Mouse (Mus musculus) hindlimb bud, embryonic 11.5 days (tissue): ENCODE measurements around the gene Ptpn13.

Experiments used
- DNase-seq: peaks from one replicate; pipeline ENCODE4 v3.0.0-alpha.2; 2012; ENCODE audit warnings: low read depth, low spot score; ENCODE audit errors: extremely low spot score

The Ptpn13 gene

DNA sequence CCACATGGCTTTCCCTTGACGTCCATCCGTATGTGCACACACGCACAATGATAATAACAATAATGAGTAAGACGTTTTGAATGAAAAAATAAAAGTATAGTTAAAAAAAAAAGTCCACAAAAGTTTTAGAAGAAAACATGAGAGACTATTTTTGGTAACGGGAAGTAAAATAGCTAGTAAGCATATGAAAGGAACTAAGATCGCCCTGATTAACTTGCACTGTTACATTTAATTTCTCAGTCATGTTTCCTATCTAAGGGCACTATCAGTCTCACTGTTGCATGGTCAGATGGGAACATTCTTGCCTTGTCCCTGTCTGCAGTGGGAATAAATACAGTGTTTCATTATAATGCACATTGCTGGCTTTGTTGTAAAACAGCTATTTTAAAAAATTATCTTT is 2.4 kb upstream of the Ptpn13 start:
- DNase-seq = no peak

DNA sequence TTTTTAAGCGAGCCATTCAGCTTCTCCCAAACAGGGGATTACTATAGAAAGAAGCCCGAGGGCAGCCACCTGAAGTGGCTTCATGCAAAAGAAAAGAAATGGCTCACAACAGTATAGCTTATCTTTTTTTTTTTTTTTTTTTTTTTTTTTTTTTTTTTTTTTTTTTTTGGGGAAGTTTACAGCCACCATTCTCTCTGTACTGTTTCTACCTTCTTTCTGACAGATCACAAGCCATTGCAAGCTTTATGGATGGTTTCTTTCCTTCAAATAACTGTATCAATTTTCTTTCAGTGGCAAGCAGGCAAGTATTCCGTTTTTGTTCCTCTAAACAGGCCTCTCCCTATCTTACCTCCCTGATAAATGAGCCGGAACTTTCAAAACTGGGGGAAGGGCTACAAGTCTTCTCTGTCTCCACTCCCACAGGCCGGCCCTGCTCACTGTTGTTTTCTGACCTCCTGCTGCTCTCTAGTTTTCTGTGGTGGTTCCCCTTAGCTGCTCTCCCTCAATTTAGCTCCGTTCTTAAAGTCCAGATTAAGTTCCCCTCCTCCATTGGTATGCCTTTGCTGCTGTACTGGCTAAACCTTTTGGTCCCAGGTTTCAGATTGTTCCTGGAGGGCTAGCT is 1.6 kb upstream of the Ptpn13 start:
- DNase-seq = no peak

DNA sequence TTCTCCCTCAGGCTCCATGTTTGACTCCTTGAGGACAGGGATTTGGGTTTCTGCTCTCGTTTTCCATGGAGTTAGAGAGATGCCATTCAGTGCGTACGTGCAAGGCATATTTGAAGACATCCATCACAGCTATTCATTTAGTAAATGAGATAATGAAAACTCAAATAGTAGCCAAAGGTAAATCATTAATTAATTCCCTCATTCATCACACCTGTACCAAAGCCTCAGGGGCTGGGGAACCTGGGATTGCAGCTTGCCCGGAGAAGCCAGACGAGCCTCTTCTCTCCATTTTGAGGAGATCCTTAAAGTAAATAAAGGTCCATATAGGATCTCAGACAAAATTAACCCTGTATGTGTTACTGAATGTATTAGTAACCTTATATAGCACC is 1.1 kb upstream of the Ptpn13 start:
- no peak for DNase-seq

DNA sequence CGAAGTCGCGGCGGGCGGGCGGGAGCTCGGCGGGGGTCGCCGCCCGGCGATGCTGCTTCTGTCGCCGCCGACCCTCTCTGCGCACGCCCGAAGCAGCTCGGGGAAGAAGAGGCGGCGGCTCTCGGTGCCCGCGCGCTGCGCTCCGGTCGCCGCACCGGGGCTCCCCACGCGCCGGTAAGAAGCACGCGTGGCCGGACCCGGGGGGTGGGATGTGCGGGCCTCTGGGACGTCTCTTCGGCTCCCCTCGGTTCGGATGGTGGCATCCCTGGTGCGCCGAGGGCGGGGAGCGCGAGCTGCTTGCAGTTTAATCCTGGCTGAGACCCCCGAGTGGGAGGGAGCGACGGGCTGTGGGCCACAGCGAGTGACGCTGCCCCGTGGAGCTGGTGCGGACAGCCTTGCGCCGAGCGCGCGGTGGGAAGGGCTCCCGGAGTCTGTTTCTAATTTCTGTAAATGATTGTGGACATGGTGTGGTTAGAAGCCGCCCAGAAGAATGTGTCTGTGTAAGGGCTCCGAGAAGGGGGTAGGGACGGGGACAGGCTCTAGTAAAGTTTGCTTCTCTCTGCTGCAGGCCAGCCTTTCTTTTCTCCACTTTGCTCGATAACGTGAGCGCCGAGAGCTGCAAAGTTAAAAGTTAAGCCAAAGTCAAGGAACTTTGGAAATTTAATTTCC is 505 bp downstream of the Ptpn13 start:
- DNase-seq = no peak

DNA sequence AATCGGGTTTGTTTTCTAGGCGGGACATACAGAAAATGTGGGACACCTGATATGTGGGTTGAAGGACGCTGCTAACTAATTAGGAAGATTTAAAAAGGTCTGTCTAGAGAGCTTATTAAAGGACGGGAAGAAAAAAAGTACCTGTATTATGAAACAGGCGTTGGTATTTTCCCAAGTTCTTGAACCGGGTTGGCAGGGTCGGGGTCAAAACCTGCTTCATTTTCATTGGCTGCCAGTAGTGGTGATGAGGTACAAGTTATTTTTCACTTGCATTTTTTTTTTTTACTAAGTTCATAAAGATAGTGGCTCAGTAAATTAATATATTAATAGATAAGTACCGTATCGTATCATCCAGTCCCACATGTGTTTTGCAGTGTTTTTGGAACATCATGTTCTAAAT is 1.3 kb downstream of the Ptpn13 start:
- no peak for DNase-seq

DNA sequence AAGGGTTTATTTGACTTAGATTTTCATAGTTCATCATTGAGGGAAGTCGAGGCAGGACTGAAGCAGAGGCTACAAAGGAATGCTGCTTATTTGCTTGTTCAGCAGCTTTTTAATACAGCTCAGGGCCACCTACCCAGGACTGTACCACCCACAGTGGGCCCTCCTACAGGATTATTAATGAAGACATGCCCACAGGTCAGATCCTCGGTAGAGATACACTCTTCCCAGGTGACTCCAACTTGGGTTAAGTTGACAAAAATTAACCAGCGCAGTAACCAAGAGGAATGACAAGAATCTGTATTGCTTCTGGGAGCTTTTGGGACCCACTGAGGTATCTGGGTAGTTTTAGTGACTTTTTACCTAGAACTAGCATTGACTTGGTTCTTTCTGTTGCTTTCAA is 6.0 kb downstream of the Ptpn13 start:
- no peak for DNase-seq

DNA sequence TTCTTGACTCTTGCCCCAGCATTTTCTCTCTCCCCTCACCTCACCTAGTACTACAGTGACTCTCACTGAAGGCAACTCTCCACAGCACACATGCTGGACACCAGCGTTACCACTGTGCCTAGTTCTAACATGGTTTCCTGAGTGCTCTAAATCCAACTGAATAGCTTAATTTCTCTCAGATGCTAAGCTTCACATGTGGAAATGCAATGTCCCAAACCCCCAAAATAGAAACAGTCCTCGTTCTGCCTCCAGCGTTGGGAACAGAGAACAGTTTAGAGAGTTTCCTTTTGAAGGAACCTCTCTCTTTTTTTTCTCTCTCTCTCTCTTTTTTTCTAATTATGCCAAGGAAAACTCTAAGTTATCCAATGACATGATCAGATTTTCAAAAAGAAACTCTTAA is 6.5 kb downstream of the Ptpn13 start:
- no peak for DNase-seq

DNA sequence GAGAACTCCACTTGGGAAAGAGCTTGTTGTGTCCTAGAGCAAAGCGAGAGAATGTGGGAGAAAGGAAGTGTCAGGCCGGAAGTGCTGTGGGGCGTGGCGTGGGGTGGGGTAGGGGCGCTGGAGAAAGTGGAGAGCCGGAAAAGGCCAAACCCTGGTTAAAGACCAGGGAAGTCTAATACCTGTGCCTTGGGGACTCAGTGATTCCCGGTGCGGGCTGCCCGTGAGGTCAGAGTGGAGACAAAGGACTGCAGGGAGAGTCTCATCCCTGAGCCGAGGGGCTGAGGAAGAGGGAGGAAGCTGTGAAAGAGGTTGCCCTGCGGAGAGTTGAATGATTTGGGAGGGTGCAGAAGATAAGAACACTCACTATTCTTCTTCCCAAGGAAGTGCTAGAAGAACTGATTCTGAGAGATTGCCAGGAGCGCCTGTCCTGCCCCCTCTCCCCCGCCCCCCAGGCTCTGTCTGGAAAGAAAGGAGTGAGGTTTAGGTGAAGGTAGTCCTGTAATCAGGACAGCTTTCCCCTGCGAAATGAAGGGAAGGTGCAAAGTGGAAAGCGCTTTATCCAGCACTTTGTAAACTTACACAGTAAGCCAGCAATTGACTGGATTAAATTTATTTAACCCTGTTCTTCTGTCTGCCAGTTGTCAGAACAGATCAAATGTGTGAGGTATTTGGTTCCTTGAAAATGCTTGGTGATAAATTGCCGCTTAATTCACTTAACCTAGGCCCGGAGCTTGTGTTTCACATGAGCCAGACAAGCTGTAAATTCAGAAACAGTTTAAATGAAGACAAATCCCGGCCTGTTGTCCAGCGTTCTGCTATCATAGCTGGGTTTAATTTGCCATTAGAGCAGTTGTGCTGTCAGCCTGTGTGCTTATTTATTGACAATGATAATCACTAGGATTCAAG is 11.3 kb downstream of the Ptpn13 start:
- no peak for DNase-seq

DNA sequence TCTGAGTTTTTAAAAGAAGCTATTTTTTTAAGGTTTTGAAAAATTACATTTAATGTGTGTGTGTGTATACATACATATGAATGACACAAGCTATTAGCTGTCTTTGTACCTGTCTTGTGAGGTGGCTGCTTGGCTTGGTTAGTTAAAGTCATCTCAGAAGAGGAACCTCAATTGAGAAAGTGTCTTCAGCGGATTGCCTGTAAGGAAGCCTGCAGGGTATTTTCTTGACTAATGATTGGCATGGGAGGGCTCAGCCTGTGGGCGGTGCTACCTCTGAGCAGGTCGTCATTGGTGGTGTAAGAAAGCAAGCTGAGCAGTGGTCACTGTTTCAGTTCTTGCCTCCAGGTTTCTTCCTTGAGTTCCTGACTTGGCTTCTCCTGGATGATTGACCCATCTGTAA is 12.7 kb downstream of the Ptpn13 start:
- no peak for DNase-seq

DNA sequence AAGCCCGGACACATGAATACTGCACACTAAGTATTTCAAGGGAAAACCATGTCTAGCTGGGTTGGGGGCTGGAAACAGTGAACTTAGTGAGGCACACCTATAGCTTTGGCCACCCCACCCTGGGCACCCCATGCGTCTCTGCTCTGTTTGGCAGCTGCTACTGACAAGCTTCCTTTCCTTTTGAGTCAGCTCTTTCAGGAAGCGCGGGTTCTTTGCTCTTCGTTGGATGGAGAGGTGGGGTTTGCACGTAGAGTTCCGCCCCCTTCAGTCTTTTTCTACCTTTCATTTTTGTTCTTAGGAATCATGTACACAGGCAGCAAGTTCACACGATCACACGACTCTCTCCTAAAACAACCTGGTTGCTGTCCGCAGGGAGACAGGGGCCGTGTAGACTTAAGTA is 14.2 kb downstream of the Ptpn13 start:
- DNase-seq = no peak

DNA sequence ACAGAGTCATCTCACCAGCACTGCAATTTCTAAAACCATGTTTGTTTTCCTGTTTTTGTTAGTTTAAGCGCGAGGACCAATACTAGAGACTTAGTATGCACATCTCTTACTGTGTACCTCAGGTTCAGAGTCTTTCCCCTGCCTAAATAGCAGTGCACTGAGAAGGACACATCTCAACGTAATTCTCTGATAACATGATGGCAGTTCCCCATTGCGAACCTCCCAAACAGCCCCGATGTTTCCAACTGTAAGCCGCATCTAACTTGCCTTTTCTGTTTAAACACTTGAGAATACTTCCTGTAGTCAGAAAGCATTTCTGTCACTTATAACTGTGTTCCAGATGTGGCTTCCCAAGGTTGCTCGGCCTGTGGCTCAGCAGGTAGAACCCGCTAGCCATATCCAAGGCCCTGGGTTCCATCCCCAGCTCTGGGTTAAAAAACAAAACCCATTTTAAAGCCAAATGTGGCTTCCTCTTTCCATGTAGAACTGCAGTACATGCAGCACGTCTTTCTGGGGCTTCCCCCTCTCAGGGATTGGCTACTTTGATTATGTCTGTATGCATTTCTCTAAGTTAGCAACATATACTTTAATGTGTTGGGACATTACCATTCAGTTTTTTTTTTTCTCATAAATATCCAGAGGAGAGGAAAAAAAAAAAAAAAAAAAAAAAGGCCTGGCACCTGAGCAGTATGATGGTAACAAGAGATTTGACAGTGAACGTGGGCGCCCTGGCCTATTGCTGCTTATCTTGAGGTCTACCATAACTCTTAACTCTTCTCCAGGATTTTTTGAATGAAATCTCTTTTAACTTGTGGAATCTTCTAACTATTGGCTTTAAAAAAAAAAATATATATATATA is 15.7 kb downstream of the Ptpn13 start:
- no peak for DNase-seq

DNA sequence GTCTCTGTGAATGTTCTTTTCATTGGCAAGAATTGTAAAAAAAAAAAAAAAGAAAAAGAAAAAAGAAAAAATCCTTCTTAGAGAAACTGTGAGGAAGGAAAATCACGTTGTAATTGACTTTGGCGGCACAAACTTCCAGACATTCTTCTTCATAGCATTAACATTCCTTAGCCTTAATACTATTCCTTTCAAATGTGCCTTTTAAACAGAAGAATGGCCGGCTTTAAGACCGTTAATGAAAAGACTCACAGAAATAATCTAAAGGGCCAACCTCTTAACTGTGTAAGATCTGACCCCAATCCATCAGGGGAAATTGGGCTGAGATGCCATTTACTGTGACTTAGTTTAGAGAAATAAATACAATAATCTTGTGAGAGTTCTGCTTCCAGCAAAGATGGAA is 16.7 kb downstream of the Ptpn13 start:
- DNase-seq = no peak

DNA sequence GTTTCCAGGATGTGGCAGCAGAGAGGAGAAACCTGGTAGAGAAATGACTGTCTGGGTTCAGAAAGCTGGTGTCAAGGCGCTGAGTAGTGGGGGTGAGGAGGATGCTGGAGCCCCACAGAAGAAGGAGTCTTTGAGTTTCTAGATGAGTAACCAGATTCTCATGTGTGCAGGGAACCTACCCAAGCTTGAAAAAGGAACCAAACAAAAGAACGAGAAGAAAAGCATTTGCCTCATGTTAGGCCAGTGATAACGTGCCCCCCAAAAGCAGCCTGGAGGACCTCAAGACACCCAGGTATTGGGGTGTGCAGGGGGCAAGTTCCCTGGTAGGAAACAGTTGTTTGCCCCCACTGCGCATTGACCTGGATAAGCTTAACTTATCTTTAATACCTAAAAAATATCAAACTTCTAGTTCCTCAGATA is 17.3 kb downstream of the Ptpn13 start:
- DNase-seq = no peak

DNA sequence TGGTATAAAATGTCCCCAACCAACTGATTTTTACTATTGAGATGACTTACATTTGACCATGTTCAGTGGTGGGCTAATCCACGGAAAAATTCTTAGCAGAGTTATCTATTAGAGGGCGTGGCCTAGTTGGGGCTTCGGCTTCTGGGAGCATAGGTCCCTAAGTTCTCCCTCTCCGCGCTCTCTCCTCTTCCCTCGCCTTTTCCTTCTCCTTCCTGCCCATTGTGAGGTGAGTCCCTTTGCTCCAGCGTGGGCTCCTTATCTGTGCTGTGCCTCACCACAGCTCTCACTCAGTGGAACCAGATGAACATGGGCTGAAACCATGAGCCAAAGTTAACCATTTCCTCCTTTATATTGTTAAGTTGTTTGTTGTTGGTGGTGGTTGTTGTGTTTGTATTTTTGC is 17.9 kb downstream of the Ptpn13 start:
- DNase-seq = no peak

DNA sequence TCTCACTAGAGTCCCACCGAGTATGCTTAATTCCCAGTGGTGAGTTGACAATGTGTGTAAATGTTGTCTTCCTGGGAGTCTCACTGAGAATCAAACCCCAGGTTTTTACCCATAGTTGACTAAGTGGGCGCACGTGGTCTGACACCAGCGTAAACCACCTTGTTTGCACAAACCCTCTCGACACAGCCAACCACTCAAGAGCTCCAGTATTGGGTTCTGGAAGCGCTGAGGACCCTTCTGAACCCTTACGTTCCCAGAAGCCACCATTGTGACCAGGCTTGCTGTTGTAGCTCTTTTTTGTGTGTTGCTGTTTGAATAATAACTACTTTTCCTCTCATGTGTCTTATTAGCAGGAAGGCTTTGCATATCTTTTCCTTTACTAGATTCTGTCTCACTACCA is 20.4 kb downstream of the Ptpn13 start:
- no peak for DNase-seq

DNA sequence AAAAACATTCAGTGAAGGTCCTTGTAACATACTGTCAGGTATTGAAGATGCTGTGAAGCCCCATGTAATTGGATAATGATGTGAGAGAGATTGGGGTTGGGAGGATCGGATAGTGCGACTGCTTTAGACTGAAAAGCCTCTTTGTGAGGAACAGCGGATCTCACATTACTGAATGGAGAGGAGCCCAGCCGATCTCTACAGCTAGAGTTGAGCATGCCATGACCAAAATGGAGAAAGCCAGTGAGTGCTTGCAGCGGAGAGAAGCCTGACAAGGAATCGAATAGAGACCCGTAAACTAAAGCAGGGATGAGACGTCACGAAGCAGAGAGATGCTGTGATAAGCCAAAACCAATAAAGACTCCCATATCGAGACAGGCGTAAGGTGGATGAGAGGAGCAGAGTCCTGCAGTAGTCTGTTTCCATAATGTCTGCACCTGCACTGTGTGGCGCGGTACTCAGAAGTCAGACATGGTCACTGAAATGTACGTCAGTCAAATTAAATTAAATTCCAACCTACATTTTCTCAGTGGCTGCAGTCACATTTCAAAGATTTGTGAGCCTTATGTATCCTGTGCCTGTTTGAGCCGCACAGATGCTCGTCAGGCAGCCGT is 22.9 kb downstream of the Ptpn13 start:
- no peak for DNase-seq

DNA sequence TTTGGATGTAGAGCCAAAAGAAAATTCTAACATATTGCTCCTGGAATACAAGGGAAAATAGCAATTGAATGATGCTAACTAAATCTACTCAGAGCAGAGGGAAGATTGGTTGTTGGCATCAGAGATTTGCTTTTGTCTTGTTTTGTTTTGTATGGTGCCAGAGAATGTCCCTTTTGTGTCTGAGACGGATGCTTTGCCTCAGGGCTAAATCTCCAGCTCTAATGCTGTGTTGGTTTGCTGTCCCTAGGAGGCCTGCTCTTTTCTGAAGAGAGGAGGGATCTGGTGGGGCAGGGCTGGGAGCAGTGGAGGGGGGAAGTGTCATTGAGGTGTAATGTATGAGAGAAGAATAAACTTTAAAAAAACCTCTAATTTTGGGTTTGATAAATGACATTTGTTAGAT is 23.5 kb downstream of the Ptpn13 start:
- no peak for DNase-seq

DNA sequence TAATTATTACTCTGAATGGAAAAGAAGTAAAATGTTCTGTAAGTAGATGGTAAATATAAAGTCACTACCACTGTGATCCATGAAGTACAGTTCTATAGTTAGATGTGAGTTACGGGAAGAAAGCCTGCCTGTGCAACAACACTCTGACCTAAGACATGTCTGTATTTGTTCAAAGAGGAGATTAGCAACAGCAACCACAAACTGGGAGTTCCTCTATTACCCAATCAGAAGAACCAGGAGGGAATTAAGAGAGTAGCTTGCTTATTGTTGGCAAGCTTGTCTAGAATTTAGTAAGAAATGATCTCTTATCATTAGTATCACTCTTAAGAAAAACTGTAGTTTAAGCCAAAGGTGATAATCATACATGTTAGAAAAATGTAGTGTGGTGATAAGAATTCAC is 25.7 kb downstream of the Ptpn13 start:
- DNase-seq = no peak

DNA sequence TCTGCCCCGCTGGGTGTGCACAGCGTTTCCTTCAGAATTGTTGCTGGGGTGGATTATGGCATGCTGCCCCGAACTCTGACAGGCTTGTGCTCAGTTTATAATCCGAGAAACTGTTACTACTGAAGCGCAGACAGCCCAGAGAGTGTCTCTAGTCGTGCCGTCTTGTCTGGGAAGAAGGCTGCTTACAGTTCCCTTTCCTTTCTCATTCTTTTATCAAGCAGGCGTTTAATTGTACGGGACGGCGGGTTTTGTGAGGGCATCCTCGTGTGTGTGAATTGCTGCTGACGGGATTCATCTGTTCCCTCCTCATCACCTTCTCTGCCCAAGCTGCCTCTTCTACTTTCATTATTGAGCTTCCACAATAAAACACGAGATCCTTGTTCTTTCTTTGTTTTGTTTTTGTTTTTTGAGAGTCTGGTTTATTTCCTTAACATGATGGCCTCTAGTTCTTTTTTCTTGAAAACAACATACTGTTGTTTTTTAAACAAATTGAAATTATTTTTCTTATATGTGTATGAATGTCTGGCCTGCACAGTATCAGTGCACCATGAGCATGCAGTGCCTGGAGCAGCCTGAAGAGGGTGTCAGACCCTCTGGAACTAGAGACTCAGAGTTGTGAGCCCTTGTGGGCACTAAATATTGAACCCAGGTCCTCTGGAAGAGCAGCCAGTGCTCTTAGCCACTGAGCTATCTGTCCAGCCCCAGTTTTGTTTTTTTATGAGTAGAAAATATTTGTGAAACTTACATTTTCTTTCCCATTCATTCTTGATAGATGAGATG is 28.6 kb downstream of the Ptpn13 start:
- DNase-seq = no peak

DNA sequence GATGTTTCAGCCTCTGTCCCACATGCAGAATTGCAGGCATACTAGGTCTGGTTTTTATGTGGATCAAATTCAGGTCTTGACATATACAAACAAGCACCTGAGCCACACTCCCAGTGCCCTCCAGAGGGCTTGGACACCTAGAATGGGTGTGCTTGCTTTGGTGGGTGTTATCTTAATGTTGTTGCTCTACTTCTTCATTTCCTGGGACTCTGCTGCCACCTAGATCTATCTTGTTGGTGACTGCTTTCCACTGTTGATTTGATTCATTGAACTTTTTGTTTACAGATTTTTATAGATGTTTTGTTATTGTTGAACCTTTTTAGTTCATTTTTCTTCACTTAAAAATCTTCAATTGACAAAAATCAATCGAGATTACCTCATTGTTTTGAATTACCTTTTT is 31.8 kb downstream of the Ptpn13 start:
- DNase-seq = no peak
